Mouse (Mus musculus): ENCODE data around the gene Pmis2. TPM values are rescaled to one million over a fixed set of nuclear protein-coding genes. Genes with fewer than 3 reads are reported as not detected.
A peak's percentile ranks its signal among the peaks of the same experiment; 100 is the strongest.

Gene Pmis2
- polyA plus RNA-seq, 1 experiment from 2014 or later = not detected

GRCm38 (mm10) chr7:30706214-30706882, 34.9 kb upstream of the Pmis2 start:
- Histone ChIP-seq H3K36me3 (ENCODE audit: insufficient read depth, low read length) (no peaks in the 10 kb centered on the region), H3K9ac (ENCODE audit: low read depth, low read length) (no peak overlapping the region), H3K4me2 (ENCODE audit: low read length) (no peak overlapping the region), H3K27me3 (ENCODE audit: insufficient read depth, low read length) (no peaks in the 10 kb centered on the region), H3K4me1 (replicated peaks; ENCODE audit: insufficient read depth, low read length) (no peaks in the 10 kb centered on the region), H3K9me3 (replicated peaks; ENCODE audit: low read length) (no peaks in the 10 kb centered on the region), H3K4me3 (replicated peaks; ENCODE audit: low read depth, low read length) (no peak overlapping the region), H3K27ac (no peak overlapping the region)
- TF ChIP-seq CTCF (IDR thresholded peaks at IDR 0.05; ENCODE audit: low read depth) = no peak
- WGBS = 77% methylated on average over 8 of the region's 8 CpGs
- ATAC-seq (replicated peaks; ENCODE audit: low FRiP score, low read depth) (no peak), DNase-seq (ENCODE audit: low spot score) (no peak)

GRCm38 (mm10) chr7:30698589-30698988, 27.2 kb upstream of the Pmis2 start, which contains the start of gene 2200002J24Rik:
Gene 2200002J24Rik (plus strand): TSS chr7:30698926.
- no peak within 1 kb of the TSS for H3K4me2 ChIP-seq (ENCODE audit: low read length)
- no peak within 1 kb of the TSS for H3K27ac ChIP-seq
- DNase-seq (ENCODE audit: low spot score) = peak; percentile 58
- no peaks in the 10 kb centered on the region for H3K27me3 ChIP-seq (ENCODE audit: insufficient read depth, low read length)
- no peaks in the 10 kb centered on the region for H3K9me3 ChIP-seq (replicated peaks; ENCODE audit: low read length)
- H3K4me1 ChIP-seq (replicated peaks; ENCODE audit: insufficient read depth, low read length) = no peaks in the 10 kb centered on the region
- peak; percentile 82 for ATAC-seq (replicated peaks; ENCODE audit: low FRiP score, low read depth)
- 37% methylated on average over 9 of the region's 9 CpGs for WGBS
- H3K36me3 ChIP-seq (ENCODE audit: insufficient read depth, low read length) = no peaks in the 10 kb centered on the region
- H3K9ac ChIP-seq (ENCODE audit: low read depth, low read length) = no peak within 1 kb of the TSS
- no peak for TF ChIP-seq CTCF (IDR thresholded peaks at IDR 0.05; ENCODE audit: low read depth)
- H3K4me3 ChIP-seq (replicated peaks; ENCODE audit: low read depth, low read length) = no peak within 1 kb of the TSS

GRCm38 (mm10) chr7:30698101-30698500, 26.7 kb upstream of the Pmis2 start:
- H3K4me2 ChIP-seq (ENCODE audit: low read length) = no peak overlapping the region
- DNase-seq (ENCODE audit: low spot score) (peak; percentile 12), ATAC-seq (replicated peaks; ENCODE audit: low FRiP score, low read depth) (no peak)
- WGBS = 62% methylated on average over 5 of the region's 5 CpGs
- no peaks in the 10 kb centered on the region for H3K9me3 ChIP-seq (replicated peaks; ENCODE audit: low read length)
- no peak for TF ChIP-seq CTCF (IDR thresholded peaks at IDR 0.05; ENCODE audit: low read depth)
- no peak overlapping the region for H3K27ac ChIP-seq
- H3K27me3 ChIP-seq (ENCODE audit: insufficient read depth, low read length) = no peaks in the 10 kb centered on the region
- no peak overlapping the region for H3K4me3 ChIP-seq (replicated peaks; ENCODE audit: low read depth, low read length)
- no peaks in the 10 kb centered on the region for H3K36me3 ChIP-seq (ENCODE audit: insufficient read depth, low read length)
- no peaks in the 10 kb centered on the region for H3K4me1 ChIP-seq (replicated peaks; ENCODE audit: insufficient read depth, low read length)
- no peak overlapping the region for H3K9ac ChIP-seq (ENCODE audit: low read depth, low read length)

- Histone ChIP-seq H3K36me3 (ENCODE audit: insufficient read depth, low read length) (no peaks in the 10 kb centered on the region), H3K9me3 (replicated peaks; ENCODE audit: low read length) (no peaks in the 10 kb centered on the region), H3K4me1 (replicated peaks; ENCODE audit: insufficient read depth, low read length) (no peaks in the 10 kb centered on the region; the same call in 1 of the 2 replicates), H3K9ac (ENCODE audit: low read depth, low read length) (no peak overlapping the region), H3K4me2 (ENCODE audit: low read length) (no peak overlapping the region), H3K27me3 (ENCODE audit: insufficient read depth, low read length) (no peaks in the 10 kb centered on the region), H3K4me3 (replicated peaks; ENCODE audit: low read depth, low read length) (no peak overlapping the region), H3K27ac (no peak overlapping the region)
- 76% methylated on average over 6 of the region's 6 CpGs for whole genome bisulfite sequencing
- ATAC-seq (replicated peaks; ENCODE audit: low FRiP score, low read depth) = no peak
- TF ChIP-seq CTCF (IDR thresholded peaks at IDR 0.05; ENCODE audit: low read depth) = no peak
- DNase-seq (ENCODE audit: low spot score) = no peak
These were observed 16.9 kb upstream of the Pmis2 start for GRCm38 (mm10) chr7:30688325-30688724.

GRCm38 (mm10) chr7:30683425-30683824, 12.0 kb upstream of the Pmis2 start:
- Histone ChIP-seq H3K27ac (no peak overlapping the region), H3K4me1 (replicated peaks; ENCODE audit: insufficient read depth, low read length) (no peaks in the 10 kb centered on the region; the same call in 1 of the 2 replicates), H3K4me3 (replicated peaks; ENCODE audit: low read depth, low read length) (no peak overlapping the region), H3K27me3 (ENCODE audit: insufficient read depth, low read length) (no peaks in the 10 kb centered on the region), H3K9ac (ENCODE audit: low read depth, low read length) (no peak overlapping the region), H3K36me3 (ENCODE audit: insufficient read depth, low read length) (no peaks in the 10 kb centered on the region), H3K4me2 (ENCODE audit: low read length) (no peak overlapping the region), H3K9me3 (replicated peaks; ENCODE audit: low read length) (no peaks in the 10 kb centered on the region)
- WGBS = 72% methylated on average over 2 of the region's 2 CpGs
- ATAC-seq (replicated peaks; ENCODE audit: low FRiP score, low read depth) (no peak), DNase-seq (ENCODE audit: low spot score) (no peak)
- TF ChIP-seq CTCF (IDR thresholded peaks at IDR 0.05; ENCODE audit: low read depth) = no peak

GRCm38 (mm10) chr7:30681897-30682296, 10.5 kb upstream of the Pmis2 start:
- Histone ChIP-seq H3K9ac (ENCODE audit: low read depth, low read length) (no peak overlapping the region), H3K4me3 (replicated peaks; ENCODE audit: low read depth, low read length) (no peak overlapping the region), H3K27me3 (ENCODE audit: insufficient read depth, low read length) (no peaks in the 10 kb centered on the region), H3K9me3 (replicated peaks; ENCODE audit: low read length) (no peaks in the 10 kb centered on the region), H3K36me3 (ENCODE audit: insufficient read depth, low read length) (no peaks in the 10 kb centered on the region), H3K4me1 (replicated peaks; ENCODE audit: insufficient read depth, low read length) (no peaks in the 10 kb centered on the region), H3K27ac (no peak overlapping the region), H3K4me2 (ENCODE audit: low read length) (no peak overlapping the region)
- DNase-seq (ENCODE audit: low spot score) (no peak), ATAC-seq (replicated peaks; ENCODE audit: low FRiP score, low read depth) (no peak)
- TF ChIP-seq CTCF (IDR thresholded peaks at IDR 0.05; ENCODE audit: low read depth) = no peak
- 55% methylated on average over 5 of the region's 5 CpGs for WGBS

All from kidney, postnatal 0 days (tissue).